Mouse (Mus musculus) central nervous system, embryonic 18 days (tissue): ENCODE measurements around the gene 4933402D24Rik. TPM values are rescaled to one million over a fixed set of nuclear protein-coding genes. Genes with fewer than 3 reads are reported as not detected.

Experiments
- polyA plus RNA-seq: library from polyadenylated mRNA; depleted of rRNA; stranded (reverse); fragments of >200 nt; gene quantifications from 2 replicates; pipeline ENCODE4 v1.2.3, GENCODE M21; 2012; rRNA removed

4933402D24Rik gene
- 0.05 and 0.11 TPM in 2 replicates for polyA plus RNA-seq

GRCm38 (mm10) chr1:63769167-63769566 lies at the start of gene 4933402D24Rik:
TSS of gene 4933402D24Rik (minus strand) at chr1:63769267.

GRCm38 (mm10) chr1:63730240-63730771 lies 38.8 kb downstream of the 4933402D24Rik start, which contains the start of the genes Mdh1b and Fastkd2:
TSS of gene Mdh1b (minus strand) at chr1:63730318.
TSS of gene Fastkd2 (plus strand) at chr1:63730614.

Other genes with a start within 250 kb of the 4933402D24Rik start
- gene Gm39653, start 153.3 kb downstream of the 4933402D24Rik start, polyA plus RNA-seq, result 0.05 TPM in 1 of 2 replicates, not detected in the other
- 0.04 and 0.15 TPM in 2 replicates for gene Dytn, start 82.3 kb downstream of the 4933402D24Rik start, polyA plus RNA-seq
- 0.28 and 0.47 TPM in 2 replicates for gene Mdh1b, start 38.9 kb downstream of the 4933402D24Rik start, polyA plus RNA-seq
- 16.0 and 17.5 TPM in 2 replicates for gene Fastkd2, start 38.7 kb downstream of the 4933402D24Rik start, polyA plus RNA-seq